Mouse (Mus musculus): ENCODE results near the gene Cd164l2.

The Cd164l2 gene

DNA sequence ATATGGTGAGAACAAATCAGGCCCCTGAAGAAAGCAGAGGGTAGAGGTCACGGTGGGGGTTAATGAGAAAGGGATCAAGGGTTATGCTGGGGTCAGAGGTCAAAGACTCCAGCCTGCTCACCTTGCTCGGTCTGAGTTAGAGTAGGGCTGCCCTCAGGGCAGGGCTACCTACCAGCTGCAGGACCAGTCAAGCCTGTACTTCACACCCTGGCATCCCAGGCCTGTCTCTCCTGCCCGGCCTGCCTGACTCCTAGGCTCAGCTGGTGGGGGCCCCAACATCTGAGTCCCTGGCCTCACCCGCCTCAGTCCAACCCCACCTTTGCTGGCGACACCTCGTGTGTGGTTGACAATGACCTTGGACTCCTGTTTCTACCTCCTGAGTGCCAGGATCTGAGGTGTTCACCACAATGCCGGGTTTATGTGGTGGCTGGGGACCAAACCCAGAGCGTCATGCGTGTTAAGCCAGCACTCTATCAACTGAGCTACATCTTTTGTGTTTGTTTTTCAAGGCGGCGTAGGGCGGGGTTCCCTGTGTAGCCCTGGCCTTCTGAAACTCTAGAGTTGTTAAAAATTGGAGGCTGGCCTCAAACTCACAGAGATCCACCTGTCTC is 46.0 kb downstream of the Cd164l2 start:
- DNase-seq = no peak

DNA sequence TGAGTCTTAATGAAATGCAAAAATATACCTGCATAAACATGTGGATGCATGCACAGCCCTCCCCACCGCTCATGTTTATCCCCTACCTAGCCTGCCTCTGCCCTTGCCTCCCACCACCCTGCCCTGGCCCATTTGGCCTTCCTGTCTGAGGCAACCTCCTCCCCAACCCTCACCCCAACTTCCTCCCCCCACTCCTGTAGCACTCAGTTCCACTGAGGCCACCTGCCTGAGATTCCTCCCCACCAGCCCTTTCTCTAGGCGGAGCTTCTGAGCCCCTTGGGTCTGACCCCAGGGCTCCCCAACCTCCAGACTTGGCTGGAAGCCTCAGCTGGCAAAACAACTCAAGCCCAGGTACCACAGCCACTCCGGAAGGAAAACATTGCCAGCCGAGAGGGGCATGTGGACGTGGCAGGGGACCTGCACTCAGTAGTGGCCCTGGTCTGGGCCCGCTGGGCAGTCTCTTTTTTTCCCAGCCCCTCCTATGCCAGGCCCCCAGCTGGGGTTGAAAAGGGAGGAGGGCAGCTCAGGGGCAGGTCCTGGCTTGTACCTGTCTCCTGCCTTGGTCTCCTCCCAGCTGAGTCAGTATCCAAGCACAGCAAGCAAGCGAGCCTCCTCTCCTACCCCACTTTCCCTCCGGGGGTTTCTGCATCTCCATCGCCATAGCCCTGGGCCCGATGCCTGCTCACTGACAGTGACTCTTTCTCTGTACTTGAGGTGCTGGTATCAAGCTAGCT is 49.9 kb downstream of the Cd164l2 start:
- DNase-seq = no peak

DNA sequence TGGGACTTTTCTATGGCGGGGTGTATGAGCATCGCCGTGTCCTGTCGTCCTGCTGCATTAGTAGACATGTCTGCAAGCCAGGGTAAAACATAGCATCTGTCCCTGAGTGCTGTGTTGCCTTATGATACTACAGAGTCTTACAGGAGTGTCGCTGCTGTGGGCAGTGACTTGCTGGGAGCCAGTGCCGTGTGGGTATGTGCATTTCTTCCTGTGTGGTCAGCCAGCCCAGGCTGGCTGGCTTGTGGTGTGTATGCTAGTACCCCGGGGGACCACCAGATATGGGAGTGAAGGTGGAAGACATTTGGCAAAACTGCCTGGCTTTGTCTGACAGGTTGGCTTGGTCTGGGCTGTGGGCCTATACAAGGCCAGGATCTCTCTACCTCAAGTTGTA is 50.4 kb downstream of the Cd164l2 start:
- no peak for DNase-seq

DNA sequence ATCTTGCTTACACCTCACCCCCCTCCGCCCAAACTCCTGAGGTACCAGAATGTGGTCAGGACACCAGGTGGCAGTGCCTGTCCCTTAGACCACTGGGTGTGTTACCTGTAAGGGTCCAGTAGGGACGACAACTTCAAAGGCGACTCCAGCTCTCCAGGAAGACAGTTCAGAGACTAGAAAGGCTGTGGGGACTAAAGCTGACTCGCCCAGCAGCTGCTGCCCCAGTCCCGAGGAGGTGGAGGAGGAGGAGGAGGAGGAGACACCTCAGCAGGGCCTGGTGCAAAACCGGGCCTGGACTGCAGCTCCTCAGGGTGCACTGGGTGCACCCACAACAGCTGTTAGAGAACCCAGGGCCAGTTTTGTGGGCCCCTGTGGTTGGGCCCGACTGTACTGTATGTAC is 51.0 kb downstream of the Cd164l2 start, which contains the start of gene Sytl1:
Gene Sytl1, minus strand, starts transcription at position 232 of the 400 bp plus-strand sequence.
- DNase-seq = no peak

DNA sequence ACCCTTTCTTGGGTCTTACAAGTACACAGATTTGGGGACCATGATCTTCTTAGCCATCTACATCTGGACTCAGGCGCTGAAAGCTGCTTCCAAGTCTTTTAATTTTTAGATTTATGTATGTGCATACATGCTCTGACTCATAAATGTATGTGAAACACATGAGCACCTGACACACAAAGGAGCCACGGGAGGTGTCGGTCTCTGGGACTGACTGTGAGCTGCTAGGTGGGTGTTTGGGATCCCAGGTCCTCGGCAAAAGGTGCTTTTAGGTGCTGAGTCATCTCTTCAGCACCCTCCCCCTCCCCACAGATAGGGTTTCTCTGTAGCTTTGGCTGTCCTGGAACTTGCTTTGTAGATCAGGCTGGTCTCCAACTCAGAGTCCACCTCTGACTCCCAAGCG is 51.8 kb downstream of the Cd164l2 start:
- no peak for DNase-seq

DNA sequence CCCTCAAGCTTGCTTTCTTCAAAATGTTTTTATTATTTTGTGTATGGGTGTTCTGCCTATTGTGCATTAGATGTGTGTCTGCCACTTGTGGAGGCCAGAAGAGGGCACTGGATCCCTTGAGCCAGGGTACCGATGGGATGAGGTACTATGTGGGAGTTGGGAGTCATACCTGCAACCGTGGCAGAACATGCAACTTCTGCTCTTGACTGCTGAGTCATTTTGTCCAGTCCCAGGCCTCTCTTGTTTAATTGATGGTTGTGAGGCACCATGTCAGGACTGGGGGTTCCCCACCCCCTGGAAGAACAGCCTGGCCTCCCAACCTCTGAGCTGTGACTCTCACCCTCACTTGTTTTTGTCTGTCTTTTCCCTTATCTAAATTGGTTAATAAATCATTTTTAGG is 52.6 kb downstream of the Cd164l2 start:
- DNase-seq = no peak

DNA sequence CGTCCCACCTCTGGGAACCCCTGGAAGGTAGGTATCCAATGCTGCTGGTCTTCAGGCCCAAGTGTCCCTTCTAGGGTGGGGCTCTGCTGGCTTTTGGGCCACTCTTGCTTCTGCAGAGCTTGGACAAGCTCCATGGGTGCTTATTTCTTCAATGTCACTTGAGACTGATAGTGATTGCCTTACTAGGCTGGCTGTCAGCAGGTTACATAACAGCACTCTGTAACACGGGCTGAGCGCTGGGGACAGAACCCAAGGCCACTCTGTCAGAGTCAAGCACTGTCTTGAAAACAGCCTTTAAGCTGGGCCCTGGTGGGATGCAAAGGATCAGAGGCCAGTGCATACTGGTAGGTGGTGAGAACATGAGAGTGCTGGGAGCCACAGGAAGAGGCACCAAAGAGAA is 53.4 kb downstream of the Cd164l2 start:
- no peak for DNase-seq

DNA sequence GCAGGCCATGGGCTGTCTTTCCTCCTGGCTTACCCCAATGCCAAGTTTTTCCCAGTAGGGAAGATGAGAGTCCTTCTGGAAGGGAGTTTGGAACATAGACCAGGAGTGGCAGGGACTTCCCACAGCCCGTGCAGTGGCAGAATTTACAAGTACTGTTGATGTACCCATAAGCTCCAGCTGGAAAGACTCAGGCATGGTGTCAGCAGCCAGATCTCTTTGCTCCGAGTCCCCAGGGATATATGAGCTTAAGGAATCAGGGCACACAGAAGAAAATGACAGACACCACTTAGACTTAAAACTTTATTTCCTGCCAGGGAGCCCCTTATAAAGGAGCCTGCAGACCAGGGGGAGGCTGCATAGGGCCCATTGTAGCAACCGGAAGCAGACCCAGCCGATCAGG is 53.8 kb downstream of the Cd164l2 start:
- no peak for DNase-seq

DNA sequence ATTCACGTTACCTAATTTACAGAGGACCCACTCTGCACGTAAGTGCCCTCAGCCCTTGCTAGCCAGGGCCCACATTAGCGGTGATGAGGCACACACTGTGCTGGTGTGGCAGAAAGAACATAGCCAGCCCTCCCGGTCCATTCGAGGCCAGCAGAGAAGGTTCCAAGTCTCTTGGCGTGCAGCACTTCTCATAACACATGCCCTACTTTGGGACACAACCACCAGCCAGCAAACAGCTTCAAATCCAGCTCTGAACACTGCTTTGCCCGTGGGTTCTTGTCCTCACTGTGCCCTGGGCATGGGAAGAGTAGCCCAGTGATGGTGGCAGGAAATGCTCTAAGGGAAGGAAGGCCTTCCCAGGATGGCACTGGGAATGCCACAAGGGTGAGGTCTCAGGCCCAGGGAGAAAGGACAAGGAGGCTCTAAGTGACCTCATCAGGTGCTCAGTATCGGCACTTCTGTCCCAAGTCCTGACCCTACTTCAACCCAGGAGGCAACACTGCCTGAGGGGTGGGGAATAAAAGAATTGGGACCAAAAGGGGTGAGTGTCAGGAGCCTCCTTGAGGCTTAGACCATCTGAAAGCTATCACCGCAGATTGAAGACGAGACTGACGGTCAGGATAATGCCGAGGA is 54.4 kb downstream of the Cd164l2 start:
- no peak for DNase-seq

DNA sequence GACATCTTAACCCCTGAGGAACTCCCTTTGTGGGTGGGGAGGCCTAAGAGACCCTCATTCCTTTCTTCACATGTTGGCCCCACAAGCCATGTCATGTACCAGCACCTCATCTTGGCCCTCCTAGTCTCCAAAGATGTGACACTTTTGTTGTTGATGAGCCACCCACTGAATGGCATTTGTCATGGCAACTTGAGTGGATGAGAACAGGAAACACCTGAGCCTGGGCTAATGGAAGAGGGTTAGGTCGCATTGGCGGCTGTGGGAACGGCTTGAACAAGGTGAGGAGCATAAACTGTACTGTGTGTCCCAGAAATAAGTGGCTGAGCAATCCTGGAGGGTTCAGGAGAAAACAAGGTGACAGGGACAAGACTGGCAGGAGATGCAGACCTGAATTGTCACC is 57.0 kb downstream of the Cd164l2 start:
- no peak for DNase-seq

DNA sequence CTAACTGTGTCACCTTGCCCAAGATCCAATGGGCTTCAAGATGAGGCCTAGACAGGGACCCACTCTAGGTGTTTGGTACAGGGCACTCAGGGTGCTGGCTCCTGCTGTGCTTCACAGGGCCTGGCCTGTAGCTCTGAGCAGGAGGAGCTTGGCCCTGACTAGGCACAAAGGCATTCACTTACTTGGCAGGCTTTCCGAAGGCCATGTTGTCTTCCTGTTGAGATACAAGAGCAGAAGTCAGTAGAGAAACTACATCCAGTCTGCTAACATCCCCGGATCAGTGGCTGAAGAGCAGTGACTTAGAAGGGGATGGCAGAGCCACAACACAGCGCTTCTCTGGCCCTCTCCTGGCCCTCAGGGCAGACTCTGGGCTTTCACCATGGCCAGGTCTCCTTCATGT is 57.7 kb downstream of the Cd164l2 start:
- DNase-seq = peak in 1 of 2 experiments; percentile 47

DNA sequence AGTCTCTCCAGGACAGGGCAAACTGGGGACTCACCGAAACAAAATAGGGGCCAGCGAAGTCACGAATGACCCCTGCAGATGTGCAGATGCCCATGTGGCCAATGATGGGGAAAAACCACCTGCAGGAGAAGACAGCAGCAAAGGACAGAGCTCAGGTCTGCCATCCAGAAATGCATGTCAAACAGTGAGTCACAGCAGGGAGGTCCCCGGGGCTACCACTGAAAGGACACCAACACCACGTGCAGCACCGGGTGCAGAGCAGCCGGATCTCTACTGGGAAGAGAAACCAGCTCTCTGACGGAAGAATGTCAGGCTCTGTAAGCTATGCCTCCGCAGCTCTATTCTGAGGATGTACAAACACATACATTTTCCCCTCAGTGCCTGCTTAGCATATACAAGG is 59.0 kb downstream of the Cd164l2 start:
- DNase-seq = no peak

Measured in lung, adult 18-20 months (tissue).